Mouse (Mus musculus): ENCODE measurements around the gene B4galnt1.
"Not testable (repeated sequence)": the region's sequence is repeated elsewhere in the genome, so short reads cannot be mapped to it uniquely, and the experiment has no call there.

The B4galnt1 gene

DNA sequence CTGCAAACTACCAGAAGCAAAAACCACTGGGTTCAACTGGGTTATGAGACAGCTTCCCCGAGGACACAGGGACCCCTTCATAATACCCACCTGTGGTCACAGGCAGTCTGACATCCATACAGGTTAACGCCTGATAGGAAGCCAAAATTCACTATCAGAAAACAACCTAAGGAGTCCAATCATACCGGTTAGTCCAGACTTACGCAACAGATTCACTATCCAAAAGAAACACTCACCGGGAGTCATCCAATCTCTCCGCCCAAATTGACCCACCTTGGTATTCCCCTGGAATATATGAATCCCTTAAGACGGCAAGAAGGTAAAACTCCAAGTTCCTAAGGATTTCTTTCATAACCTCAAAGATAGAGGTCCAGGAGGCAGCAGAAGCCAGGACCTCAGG is 20.5 kb upstream of the B4galnt1 start:
- no peak for DNase-seq

DNA sequence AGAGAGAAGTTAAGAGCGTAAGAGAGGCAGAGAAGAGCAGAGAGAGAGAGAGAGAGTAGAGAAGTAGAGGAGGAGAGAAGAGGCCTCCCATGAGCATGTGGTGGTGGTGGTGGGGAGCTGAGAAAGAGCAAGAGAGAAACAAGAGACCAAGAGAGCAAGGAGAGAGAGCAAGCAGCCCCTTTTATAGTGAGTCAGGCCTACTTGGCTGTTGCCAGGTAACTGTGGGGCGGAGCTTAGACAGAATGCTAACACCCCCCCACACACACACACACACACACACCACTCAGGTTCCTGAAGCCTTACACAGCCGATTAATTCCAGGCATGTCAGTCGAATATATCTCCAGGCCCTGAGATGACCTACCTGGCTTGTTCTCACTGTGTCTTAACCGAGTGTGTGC is 19.7 kb upstream of the B4galnt1 start:
- no peak for DNase-seq

DNA sequence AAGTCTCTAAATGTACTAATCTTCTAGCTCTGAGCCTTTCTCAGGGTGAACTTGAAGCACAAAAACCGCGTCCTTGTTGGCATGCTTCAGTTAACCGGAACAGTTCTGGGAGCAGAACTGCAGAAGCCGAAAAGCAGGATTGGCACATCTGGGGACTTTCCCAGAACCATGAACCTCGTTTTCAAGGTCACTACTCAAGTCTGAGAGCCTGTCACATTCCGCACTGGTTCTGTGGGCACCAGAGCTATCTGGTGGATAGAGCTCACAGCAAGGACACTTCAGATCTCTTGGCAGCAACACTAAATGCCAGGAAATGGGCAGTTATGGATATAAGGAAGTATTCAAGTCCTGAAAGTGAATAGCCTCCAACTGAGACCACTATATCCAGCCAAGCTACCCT is 17.9 kb upstream of the B4galnt1 start:
- DNase-seq = no peak

DNA sequence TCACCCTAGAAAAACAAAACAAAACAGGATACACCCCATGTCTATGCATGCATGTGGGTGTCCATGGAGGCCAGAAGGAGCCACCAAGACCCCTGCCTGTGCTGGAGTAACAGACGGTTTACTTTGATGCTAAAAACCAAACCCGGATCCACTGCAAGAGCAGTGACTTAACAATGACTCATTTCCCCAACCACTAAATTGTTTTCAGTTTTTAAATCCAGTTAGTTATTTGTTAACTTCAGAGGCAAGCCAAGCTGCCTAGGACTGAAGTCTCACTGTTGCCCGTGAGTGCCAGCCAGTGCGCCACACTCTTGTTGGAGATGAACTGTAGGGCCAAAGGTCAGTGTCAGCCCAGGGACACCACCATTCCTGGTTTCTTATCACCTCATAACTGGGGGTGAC is 14.6 kb upstream of the B4galnt1 start:
- DNase-seq = no peak

DNA sequence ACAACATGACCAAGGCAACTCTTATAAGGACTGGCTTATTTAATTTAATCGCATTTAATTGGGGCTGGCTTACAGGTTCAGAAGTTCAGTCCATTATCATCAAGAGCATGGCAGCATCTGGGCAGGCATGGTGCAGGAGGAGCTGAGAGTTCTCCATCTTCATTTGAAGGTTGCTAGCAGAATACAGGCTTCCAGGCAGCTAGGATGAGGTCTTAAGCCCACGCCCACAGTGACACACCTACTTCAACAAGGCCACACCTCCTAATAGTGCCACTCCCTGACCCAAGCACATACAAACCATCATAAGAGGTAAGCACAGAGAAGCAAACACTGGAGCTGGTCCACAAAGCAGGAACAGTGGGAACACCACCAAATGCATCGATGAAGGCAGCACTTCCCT is 13.8 kb upstream of the B4galnt1 start:
- DNase-seq = not testable (repeated sequence)

DNA sequence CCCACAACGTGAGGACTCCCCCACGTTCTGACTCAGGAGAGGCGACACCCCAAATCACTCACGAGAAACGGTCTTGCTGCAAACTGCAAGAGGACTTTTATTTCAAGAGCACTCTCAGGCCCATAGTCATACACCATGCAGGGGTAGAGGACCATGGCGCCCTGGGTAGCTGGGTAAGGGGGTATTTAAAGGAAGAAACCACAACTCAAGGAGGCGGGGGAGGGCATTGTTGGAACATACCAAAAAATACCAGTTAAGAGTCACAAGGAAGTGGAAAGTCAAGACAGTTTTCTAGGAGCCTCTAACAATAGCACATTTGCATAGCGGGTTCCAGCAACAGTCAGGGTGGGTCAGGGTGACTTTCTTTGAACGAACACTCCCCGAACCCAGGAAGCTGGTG is 12.5 kb upstream of the B4galnt1 start:
- not testable (repeated sequence) for DNase-seq

DNA sequence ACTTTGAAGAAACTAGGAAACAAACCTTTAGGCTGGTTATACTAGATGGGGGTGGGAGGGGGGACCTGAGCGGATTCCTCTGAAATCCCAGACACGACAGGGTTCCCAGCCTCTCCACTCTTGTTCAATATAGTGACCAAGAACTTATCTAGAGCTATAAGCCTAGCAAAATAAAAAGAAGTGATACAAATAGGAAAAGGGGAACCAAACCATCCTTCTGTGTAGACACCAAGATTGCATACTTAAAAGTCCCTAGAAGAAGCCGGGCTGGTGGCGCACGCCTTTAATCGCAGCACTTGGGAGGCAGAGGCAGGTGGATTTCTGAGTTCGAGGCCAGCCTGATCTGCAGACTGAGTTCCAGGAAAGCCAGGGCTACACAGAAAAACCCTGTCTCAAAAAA is 11.7 kb upstream of the B4galnt1 start:
- no peak for DNase-seq

DNA sequence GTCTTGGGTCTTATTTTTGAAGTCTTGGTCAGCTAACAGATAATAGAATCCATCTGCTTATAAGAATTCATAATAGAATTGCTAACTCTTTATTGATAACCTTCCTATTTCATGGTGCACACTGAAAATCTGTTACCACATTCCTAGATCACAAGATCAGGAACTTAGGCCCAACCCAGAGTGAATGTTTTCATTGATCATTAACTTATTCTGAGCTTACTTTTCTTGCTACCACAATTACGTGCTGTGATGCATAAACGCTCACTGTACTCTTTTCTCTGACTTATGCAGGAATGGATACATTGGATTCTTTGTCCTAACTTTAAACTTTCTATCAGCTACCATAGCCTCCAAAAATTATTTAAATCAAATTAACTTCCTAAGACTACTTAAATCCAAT is 10.8 kb upstream of the B4galnt1 start:
- no peak for DNase-seq

DNA sequence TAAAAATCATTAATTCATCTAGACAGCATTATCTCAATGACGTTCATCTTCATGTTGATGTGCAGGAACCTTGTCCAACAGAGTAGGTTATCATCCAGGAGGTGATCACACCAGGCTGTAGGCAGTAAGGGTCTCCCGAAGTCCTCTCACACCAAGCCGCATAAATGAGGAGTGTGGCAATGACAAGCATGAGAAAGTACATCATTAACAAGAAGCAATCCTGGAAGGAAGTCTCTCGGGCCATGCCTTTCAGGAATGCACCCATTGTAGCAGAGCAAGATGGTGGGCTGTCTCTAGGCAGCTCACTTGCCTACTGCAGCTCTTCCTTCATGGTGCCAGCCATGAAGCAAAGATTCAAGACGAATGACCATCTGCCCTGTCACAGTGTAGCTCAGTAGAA is 10.4 kb upstream of the B4galnt1 start:
- no peak for DNase-seq

DNA sequence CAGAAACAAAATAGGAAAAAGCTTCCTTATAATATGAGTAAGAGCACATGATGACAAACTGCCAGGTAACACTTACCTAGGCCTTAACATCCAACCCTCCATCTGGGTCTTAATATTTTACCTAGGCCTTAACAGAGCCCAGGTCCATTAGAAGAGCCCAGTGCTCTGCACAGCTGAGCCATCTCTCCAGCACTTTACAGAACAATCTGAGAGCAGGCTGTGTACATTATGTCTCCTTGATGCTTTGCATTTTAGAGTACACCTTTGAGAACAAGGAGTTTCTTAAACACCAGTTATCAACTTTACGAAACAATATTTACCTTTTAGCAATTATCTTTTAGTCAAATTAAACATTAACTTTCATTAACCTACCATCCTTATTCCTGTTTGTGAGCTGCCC is 8.9 kb upstream of the B4galnt1 start:
- DNase-seq = no peak

DNA sequence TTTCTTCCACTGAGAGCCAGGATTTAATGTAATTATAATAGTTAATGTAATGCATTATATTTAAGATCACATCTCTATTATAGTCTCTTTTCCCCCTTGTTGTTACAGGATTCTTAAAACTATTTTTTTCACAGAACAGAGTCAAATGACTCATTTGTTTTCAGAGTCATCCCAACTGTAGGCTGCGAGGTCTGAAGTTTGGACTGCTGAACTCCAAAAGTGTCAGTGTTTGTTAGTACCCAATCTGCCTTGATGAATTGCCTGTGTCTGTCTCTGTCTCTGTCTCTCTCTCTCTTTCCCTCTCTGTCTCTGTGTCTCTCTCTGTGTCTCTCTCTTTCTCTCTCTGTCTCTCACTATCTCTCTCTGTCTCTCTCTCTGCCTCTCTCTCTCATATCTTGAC is 8.5 kb upstream of the B4galnt1 start:
- no peak for DNase-seq

DNA sequence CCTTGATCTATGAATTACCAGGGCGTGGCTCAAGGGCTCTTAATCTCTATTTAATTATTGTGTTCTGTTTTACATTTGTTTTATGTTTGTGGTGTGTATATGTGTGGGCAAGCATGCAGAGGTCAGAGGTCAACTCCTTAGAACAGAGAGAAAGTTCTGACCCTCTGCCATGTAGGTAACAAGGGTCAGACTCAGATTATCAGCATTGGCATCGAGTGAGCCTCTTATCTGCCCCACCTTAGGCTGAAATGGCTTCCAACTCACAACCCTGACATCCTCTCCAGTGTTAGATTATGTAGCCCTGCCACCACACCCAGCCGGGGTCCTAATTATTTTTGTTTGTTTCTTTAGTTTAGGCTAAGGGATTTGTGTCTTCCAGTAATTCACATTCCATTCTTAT is 6.6 kb upstream of the B4galnt1 start:
- no peak for DNase-seq

DNA sequence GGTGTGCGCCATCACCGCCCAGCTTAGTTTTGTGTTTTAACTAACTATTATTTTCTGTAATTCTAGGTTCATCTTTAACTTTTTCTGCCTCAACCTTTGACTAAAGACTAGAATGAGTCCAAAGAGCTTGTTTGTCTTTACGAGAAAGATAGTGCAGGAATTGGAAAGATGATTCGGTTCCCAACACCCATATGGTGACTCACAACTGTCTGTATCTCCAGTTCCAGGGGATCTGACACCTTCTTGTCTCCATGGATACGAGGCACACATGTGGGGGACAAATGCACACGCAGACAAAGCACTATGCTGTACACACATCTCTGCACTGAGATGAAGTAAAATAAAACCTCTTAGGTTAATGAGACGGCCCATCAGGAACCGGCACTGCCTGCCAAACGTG is 4.9 kb upstream of the B4galnt1 start:
- no peak for DNase-seq

DNA sequence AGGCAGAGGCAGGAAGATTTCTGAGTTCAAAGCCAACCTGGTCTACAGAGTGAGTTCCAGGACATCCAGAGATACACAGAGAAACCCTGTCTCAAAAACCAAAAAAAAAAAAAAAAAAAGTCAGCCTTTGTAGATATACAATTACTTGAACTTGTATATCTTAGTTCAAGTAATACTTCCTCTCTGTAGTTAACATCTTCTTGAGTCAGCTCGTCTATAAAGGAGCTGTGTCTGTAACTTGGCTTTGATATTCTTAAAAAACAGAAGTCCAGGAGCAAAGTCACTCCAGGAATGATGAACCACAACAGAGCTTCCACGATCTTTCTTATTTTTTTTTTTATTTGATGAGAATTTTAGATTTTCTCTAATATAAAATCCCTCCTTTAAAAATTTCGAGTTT is 4.3 kb upstream of the B4galnt1 start:
- no peak for DNase-seq

DNA sequence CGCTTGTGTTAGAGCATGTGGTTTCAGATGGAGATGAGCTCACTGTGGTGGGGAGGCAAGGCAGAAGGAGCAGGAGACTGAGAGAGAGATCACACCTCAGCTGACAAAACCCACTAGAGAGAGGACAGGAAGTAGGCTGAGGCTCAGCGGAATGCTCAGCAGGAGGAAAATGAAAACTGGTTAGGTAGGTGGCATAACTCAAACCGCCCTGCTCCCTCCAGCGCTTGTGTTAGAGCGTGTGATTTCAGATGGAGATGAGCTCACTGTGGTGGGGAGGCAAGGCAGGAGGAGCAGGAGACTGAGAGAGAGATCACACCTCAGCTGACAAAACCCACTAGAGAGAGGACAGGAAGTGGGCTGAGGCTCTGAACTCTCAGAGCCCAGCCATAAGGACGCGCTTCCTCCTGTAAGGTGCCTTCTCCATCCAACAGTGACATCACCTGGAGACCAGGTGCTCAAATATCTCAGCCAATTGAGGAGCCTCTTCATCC is 2.2 kb upstream of the B4galnt1 start:
- DNase-seq = not testable (repeated sequence)

DNA sequence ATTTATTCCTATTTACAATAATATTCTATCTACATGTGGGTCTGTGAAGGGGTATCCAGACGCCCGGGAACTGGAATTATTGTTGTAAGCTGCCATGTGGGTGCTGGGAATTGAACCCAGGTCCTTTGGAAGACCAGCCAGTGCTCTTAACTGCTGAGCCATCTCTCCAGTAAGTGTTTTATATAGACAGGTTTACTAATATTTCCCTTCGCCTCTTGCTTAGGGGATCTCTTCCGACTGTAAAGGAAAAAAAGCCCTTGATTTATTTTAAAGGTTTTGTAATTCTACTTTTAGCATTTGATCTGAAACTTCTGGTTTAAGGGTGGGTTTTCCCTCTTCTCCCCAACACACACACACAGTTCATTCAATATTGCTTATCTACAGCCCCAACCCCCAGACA is 835 bp upstream of the B4galnt1 start:
- no peak for DNase-seq

DNA sequence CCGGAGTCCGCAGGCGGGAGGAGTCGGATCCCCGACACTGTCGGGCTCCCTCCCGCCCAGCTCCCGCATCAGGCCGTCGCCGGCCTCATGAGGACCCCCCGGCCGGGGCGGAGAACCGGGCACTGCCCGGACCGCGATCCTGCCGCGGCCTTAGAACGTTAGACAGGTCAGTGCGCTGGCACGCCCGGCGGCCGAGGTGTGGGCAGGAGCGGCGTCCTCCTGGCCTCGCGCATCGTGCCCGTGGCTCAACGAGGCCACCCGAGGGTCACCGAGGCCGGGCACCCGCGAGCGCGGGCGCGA is 279 bp downstream of the B4galnt1 start:
- no peak for DNase-seq

DNA sequence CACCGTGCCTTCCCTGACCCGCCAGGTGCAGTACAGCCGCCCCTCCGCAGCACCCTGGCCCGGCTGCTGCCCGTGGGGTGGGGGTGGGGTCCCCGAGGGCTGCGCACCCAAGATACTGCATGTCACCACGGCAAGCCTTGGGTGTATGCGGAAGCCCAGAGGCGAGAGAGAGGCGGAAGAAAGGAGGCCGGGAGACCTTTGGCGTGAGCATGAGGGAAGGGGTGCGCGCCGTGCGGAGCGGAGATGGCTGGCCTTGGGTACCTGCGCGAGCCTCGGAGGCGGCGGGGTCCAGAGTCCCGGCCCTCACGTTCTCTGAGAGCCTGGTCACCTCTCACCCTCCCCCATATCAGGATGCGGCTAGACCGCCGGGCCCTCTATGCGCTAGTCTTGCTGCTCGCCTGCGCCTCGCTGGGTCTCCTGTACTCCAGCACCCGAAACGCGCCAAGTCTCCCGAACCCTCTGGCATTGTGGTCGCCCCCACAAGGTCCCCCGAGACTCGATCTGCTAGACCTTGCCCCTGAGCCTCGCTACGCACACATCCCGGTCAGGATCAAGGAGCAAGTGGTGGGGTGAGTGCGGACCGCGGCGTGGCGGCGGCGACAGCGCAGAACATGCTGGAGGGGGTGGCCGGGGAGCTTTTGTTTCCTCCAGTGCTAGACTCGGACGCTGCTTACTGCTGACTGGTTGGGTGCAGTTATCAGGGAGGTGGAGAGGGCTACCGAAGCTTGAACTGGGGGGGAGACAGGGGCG is 804 bp downstream of the B4galnt1 start:
- DNase-seq = peak; percentile 70

DNA sequence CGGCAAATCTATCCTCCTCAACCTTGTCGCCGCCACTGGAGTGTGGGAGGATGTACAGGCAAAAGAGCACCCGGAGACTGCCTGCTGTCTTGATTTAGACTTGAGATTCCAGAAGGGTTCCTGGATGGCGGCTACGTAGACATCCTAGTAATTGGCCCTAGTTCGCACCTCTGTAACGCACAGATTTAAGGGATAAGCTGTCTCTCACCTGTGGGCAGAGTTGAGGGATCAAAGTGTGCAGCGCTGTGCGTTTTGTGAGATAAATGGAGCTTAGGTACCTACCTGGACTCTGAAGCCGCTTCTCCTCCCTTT is 1.3 kb downstream of the B4galnt1 start:
- DNase-seq = no peak

DNA sequence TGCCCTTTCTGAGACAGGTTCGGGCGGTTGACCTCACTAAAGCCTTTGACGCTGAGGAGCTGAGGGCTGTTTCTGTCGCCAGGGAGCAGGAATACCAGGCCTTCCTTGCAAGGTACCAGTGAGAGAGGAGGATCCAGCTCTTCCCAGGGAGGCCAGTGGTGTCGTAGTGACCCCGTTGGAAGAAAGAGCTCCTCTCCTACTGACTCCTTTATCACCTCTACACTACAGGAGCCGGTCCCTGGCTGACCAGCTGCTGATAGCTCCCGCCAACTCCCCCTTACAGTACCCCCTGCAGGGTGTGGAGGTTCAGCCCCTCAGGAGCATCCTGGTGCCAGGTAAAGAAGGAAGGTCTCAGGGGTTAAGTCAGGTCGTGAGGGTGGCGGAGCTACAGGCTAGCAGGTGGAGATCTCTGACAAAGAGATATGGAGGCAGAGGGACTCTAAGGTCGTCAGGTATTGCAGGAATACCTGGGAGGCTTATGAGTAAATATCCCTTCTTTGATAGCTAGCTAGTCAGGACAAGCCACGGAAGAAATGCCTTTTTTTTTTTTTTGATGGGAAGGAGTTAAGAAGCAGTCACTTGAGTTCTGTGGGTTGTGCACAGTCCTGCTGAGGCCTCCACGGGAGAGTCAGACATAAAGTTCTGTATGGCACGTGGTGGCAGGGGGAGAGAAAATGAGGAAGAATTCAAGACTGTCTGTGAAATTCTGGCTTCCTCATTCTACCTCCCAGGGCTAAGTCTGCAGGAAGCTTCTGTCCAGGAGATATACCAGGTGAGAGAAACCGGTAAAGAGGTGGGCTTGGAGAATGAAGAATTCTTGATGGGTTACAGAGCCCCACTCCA is 2.0 kb downstream of the B4galnt1 start:
- DNase-seq = no peak

DNA sequence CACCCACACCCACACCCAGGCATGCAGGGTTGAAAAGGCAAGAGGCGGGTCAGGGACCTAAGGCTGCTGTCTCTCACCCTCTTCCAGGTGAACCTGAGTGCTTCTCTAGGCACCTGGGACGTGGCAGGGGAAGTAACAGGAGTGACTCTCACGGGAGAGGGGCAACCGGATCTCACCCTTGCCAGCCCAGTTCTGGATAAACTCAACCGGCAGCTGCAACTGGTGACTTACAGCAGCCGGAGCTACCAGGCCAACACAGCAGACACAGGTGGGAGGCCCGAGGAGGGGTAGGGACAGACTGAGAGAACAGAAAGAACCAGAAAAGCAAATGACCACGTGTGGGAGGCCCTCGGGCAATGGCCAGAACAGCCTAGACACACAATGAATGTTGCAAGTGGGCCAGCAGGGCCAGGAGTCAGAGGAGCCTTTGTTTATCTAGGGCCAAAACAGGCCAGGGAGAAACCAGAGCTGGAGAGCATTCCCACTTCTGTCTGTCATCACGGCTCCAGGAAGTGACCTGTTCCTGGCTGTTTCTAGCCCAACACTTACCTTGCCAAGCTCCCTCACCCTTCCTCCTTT is 2.7 kb downstream of the B4galnt1 start:
- DNase-seq = no peak

DNA sequence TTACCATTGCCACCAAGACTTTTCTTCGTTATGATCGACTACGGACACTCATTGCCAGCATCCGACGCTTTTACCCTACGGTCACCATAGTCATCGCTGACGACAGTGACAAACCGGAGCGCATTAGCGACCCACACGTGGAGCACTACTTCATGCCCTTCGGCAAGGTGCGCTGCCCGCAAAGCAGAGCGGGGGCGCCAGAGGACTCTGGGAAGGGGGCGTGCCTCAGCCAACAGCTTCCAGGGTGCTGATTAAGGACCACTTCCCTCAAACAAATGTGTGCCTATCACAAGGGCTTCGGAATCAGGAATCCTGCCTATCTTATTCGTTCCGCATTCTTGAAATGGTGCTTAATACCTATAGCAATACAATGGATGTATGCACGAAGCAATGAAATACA is 5.0 kb downstream of the B4galnt1 start:
- peak; percentile 67 for DNase-seq

DNA sequence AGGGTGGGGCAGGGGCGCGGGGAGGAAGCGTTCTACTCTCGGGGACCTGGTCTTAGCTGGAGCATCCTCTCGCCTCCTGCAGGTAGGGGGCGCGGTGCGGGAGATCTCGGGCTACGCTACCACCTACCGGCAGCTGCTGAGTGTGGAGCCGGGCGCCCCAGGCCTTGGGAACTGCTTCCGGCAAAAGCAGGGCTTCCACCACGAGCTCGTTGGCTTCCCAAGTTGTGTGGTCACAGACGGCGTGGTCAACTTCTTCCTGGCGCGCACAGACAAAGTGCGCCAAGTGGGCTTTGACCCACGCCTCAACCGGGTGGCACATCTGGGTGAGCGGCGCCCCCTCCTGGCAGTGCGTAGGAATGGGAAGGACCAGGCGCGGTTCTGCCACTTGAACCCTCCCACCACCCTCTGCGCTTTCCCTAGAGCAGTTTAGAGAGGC is 5.8 kb downstream of the B4galnt1 start:
- peak; percentile 82 for DNase-seq

DNA sequence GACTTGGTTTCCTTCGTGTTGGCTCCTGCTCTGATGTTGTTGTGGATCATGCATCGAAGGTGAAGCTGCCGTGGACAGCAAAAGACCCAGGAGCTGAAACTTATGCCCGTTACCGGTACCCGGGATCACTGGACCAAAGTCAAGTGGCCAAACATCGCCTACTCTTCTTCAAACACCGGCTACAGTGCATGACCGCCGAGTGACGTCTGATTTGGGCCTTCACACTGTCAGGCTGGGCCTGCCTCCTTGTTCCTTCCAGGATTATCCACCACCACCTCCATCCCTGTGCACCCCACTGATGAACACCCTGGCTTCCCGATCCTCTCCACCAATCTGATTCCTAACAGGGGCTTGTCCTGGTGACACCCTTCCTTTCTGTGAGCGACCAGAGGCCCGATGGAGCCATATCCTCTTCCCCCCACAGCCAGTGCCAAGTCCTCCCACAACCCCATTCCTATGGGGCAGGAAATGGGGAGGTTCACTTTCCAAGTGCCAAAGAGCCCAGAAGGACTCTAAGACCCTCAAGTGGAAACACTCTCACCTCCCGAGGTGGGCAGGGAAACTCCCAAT is 6.7 kb downstream of the B4galnt1 start:
- DNase-seq = no peak

Data from retina, postnatal 1 day (tissue).